In the genomic region with DNA sequence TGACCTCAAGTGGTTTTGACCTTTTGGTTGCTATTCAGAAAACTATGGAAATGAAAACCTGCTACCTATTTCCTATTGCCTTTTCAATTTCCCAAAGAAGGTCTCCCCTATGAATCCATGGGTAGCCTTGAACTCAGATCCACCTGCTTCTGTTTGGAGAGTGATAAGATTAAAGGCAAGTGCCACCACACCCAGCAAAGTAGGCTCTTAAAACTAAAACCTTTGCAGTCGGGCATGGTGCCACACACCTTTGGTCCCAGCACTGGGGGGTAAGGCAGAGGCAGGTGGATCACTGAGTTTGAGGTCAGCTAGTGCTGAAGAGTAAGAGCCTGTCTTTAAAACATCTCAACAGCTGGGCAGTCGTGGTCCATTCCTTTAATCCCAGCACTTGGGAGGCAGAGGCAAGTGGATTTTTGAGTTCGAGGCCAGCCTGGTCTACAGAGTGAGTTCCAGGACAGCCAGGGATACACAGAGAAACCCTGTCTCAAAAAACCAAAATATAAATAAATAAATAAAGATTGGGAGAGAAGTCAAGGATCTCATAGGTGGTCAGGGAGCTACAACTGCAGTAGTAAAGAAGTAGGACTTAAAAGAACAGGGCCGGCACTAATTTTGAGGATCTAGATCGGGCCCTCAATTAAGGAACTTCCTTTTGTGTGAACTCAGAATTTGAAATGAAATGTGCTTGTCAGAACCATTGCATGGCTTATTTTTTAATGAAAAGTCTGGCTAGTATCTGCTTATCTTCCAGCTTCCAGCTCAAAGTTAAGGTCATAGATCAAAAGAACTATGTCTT, we compare ENCODE assay signal across 8 mouse cellular contexts. TPM values are rescaled to one million over a fixed set of nuclear protein-coding genes. Genes with fewer than 3 reads are reported as not detected.
DNase-seq lines count a peak whose midpoint lies in the region; ATAC-seq and TF ChIP-seq lines count a peak whose summit lies in the region.

No protein-coding gene starts in this region.

- 14% methylated on average over 5 of the region's 5 CpGs for WGBS in liver, embryonic 13.5 days (ENCODE audit: insufficient replicate concordance)
- 54% methylated on average over 5 of the region's 5 CpGs for WGBS in stomach, postnatal 0 days

- peak overlapping the region; percentile 100 for H3K9ac ChIP-seq in liver, embryonic 13.5 days
- H3K9ac ChIP-seq in stomach, postnatal 0 days (ENCODE audit: low read length): no peak overlapping the region

- H3K9me3 ChIP-seq in liver, embryonic 13.5 days (replicated peaks): no peaks in the 10 kb centered on the region
- no peaks in the 10 kb centered on the region for H3K9me3 ChIP-seq in stomach, postnatal 0 days (ENCODE audit: control insufficient read depth, low read length)

- DNase-seq in heart, adult 11 months: peak; percentile 82
- no peak for DNase-seq in heart, postnatal 4 days
- peak; percentile 34 for DNase-seq in induced T-regulatory cell, adult 2 months (ENCODE audit: low read depth)
- DNase-seq in liver, embryonic 13.5 days: peak; percentile 58
- peak; percentile 48 for DNase-seq in stomach, postnatal 0 days (ENCODE audit: low spot score)
- DNase-seq in retina, postnatal 1 day: no peak
- DNase-seq in layer of hippocampus, adult 9-11 months: no peak

- H3K4me3 ChIP-seq in brown adipose tissue, adult 24 weeks (ENCODE audit: insufficient read depth, low read depth, low read length): peak overlapping the region; percentile 69
- peak overlapping the region; percentile 99 for H3K4me3 ChIP-seq in liver, embryonic 13.5 days (replicated peaks)
- peak overlapping the region; percentile 81; the same call in 1 of the 2 replicates for H3K4me3 ChIP-seq in stomach, postnatal 0 days (ENCODE audit: low read depth, low read length)

- peak overlapping the region; percentile 72 for H3K4me2 ChIP-seq in liver, embryonic 13.5 days
- peak overlapping the region; percentile 88 for H3K4me2 ChIP-seq in stomach, postnatal 0 days (replicated peaks; ENCODE audit: low read depth)

- H3K4me1 ChIP-seq in brown adipose tissue, adult 24 weeks (ENCODE audit: control insufficient read depth, insufficient read depth, insufficient read length, low read length): no peaks in the 10 kb centered on the region
- H3K4me1 ChIP-seq in liver, embryonic 13.5 days (replicated peaks): peaks cover 48% of the 10 kb centered on the region
- H3K4me1 ChIP-seq in stomach, postnatal 0 days (replicated peaks; ENCODE audit: control insufficient read depth, insufficient read depth): no peaks in the 10 kb centered on the region

- no peak for TF ChIP-seq CTCF in stomach, postnatal 0 days (IDR thresholded peaks at IDR 0.05; ENCODE audit: low read depth)

- peak; percentile 29 for ATAC-seq in liver, embryonic 13.5 days (ENCODE audit: low read depth)
- ATAC-seq in stomach, postnatal 0 days (ENCODE audit: low FRiP score, low TSS enrichment): no peak

- H3K27ac ChIP-seq in brown adipose tissue, adult 24 weeks (replicated peaks; ENCODE audit: low read depth, low read length): peak overlapping the region; percentile 69
- H3K27ac ChIP-seq in liver, embryonic 13.5 days: peak overlapping the region; percentile 98
- no peak overlapping the region for H3K27ac ChIP-seq in stomach, postnatal 0 days (replicated peaks)

- no peak for TF ChIP-seq EP300 in stomach, postnatal 0 days (optimal IDR thresholded peaks at IDR 0.05)

- no peaks in the 10 kb centered on the region for H3K27me3 ChIP-seq in liver, embryonic 13.5 days
- no peaks in the 10 kb centered on the region for H3K27me3 ChIP-seq in stomach, postnatal 0 days (ENCODE audit: control insufficient read depth, insufficient read depth, low read length)

- H3K36me3 ChIP-seq in liver, embryonic 13.5 days: peaks cover 40% of the 10 kb centered on the region
- no peaks in the 10 kb centered on the region for H3K36me3 ChIP-seq in stomach, postnatal 0 days (ENCODE audit: control insufficient read depth, insufficient read depth, low read length)

RNA-seq across cellular contexts. Expression of a gene that starts 1.9 kb away (rescaled TPM):
- total RNA-seq in heart, postnatal 4 days (2021): 100 to 1,000 TPM; 139 to 148 TPM
- polyA plus RNA-seq in brown adipose tissue, adult 24 weeks (2012; ENCODE audit: insufficient read depth, insufficient read length, missing spikeins): 13.7 and 27.0 TPM in 2 replicates
- polyA plus RNA-seq in liver, embryonic 13.5 days (2015; fragmentation: Nextera tagmentation; extraction: Ambion mirVana): 262 and 322 TPM in 2 replicates
- polyA plus RNA-seq in stomach, postnatal 0 days (2015; fragmentation: Nextera tagmentation; extraction: Ambion mirVana): 45.6 and 50.0 TPM in 2 replicates

RNA-seq across cellular contexts. Expression of a gene that starts 33.0 kb away (rescaled TPM):
- 10 to 100 TPM; 38.4 to 49.9 TPM for total RNA-seq in heart, postnatal 4 days (2021)
- 18.7 and 24.1 TPM in 2 replicates for polyA plus RNA-seq in brown adipose tissue, adult 24 weeks (2012; ENCODE audit: insufficient read depth, insufficient read length, missing spikeins)
- polyA plus RNA-seq in liver, embryonic 13.5 days (2015; fragmentation: Nextera tagmentation; extraction: Ambion mirVana): 4.2 and 4.9 TPM in 2 replicates
- polyA plus RNA-seq in stomach, postnatal 0 days (2015; fragmentation: Nextera tagmentation; extraction: Ambion mirVana): 17.1 and 21.0 TPM in 2 replicates

Comparison
In these comparisons a context has a peak if more than half of its experiments do, and no peak if none do; other contexts are left out.
1. DNase-seq: peak in heart, adult 11 months (single experiment), induced T-regulatory cell, adult 2 months (single experiment), liver, embryonic 13.5 days (single experiment) and stomach, postnatal 0 days (single experiment); none in heart, postnatal 4 days (single experiment), retina, postnatal 1 day (single experiment) and layer of hippocampus, adult 9-11 months (single experiment).
2. Peak in every context shown above with its lines, with median percentiles within 50 percentile points of each other: H3K4me3 ChIP-seq.